10 mouse cellular contexts compared by ENCODE assay signal in genomic region chr11:61028211-61028950, GRCm38 (mm10). TPM values are rescaled to one million over a fixed set of nuclear protein-coding genes. Genes with fewer than 3 reads are reported as not detected.
DNase-seq lines count a peak whose midpoint lies in the region; ATAC-seq and TF ChIP-seq lines count a peak whose summit lies in the region.
"Had no signal": no experiment of that assay in that cellular context is flagged by ENCODE, and none has a peak within 500 bp of the region (broad histone marks: within the 10 kb centered on the region; RNA-seq: fewer than 3 reads in every experiment).

No protein-coding gene starts in this region.

- 0 out of 2 replicates have a peak, but pooled peaks cover 3% of the 10 kb centered on the region for H3K4me1 ChIP-seq in lung, embryonic 16.5 days (replicated peaks; ENCODE audit: control insufficient read depth, insufficient read depth, low read length)
- H3K4me1 ChIP-seq in lung, postnatal 0 days (ENCODE audit: insufficient read depth, low read depth, low read length), result no peaks in the 10 kb centered on the region
- H3K4me1 ChIP-seq in kidney, embryonic 14.5 days (ENCODE audit: control insufficient read depth, insufficient read depth, low read length), result peaks cover 10% of the 10 kb centered on the region; the same call in 1 of the 2 replicates
- H3K4me1 ChIP-seq in olfactory bulb, adult 2 months (ENCODE audit: control insufficient read depth, insufficient read depth, low read length), result peaks cover 40% of the 10 kb centered on the region
- H3K4me1 ChIP-seq in midbrain, embryonic 15.5 days, result peaks cover 25% of the 10 kb centered on the region

- no peak overlapping the region for H3K9ac ChIP-seq in lung, embryonic 16.5 days (ENCODE audit: low read length)
- H3K9ac ChIP-seq in lung, postnatal 0 days (replicated peaks; ENCODE audit: low read depth), result no peak overlapping the region
- no peak overlapping the region; the same call in 1 of the 2 replicates for H3K9ac ChIP-seq in kidney, embryonic 14.5 days (ENCODE audit: low read depth, low read length)
- H3K9ac ChIP-seq in midbrain, embryonic 15.5 days, result no peak overlapping the region
- H3K9ac ChIP-seq: lung, embryonic 14.5 days had no signal

- no peak for TF ChIP-seq EP300 in lung, postnatal 0 days (IDR thresholded peaks at IDR 0.05)

- H3K4me2 ChIP-seq in lung, embryonic 16.5 days (ENCODE audit: low read depth, low read length), result no peak overlapping the region
- no peak overlapping the region for H3K4me2 ChIP-seq in lung, postnatal 0 days (replicated peaks; ENCODE audit: low read depth, low read length)
- no peak overlapping the region for H3K4me2 ChIP-seq in kidney, embryonic 14.5 days (replicated peaks; ENCODE audit: low read depth, low read length)
- H3K4me2 ChIP-seq in midbrain, embryonic 15.5 days, result no peak overlapping the region
- H3K4me2 ChIP-seq: lung, embryonic 14.5 days had no signal

- H3K27me3 ChIP-seq in lung, embryonic 16.5 days (ENCODE audit: control insufficient read depth, insufficient read depth, low read depth, low read length), result peaks cover 22% of the 10 kb centered on the region
- peaks cover 13% of the 10 kb centered on the region; the same call in 1 of the 2 replicates for H3K27me3 ChIP-seq in lung, postnatal 0 days (replicated peaks; ENCODE audit: insufficient read depth, low read length)
- H3K27me3 ChIP-seq in kidney, embryonic 14.5 days (ENCODE audit: control insufficient read depth, insufficient read depth, low read length), result peaks cover 27% of the 10 kb centered on the region
- peaks cover 9% of the 10 kb centered on the region for H3K27me3 ChIP-seq in midbrain, embryonic 15.5 days (replicated peaks)

- H3K27ac ChIP-seq in lung, embryonic 16.5 days (ENCODE audit: low read length), result no peak overlapping the region
- H3K27ac ChIP-seq in lung, postnatal 0 days (ENCODE audit: low read length), result no peak overlapping the region
- H3K27ac ChIP-seq in kidney, embryonic 14.5 days (ENCODE audit: low read depth, low read length), result no peak overlapping the region
- peak overlapping the region; percentile 46 for H3K27ac ChIP-seq in olfactory bulb, adult 2 months (ENCODE audit: insufficient read depth, low read depth, low read length)
- H3K27ac ChIP-seq in midbrain, embryonic 15.5 days, result no peak overlapping the region

- H3K36me3 ChIP-seq in lung, embryonic 16.5 days (ENCODE audit: control insufficient read depth, insufficient read depth, low read length), result no peaks in the 10 kb centered on the region
- H3K36me3 ChIP-seq in lung, postnatal 0 days (ENCODE audit: insufficient read depth, low read length), result no peaks in the 10 kb centered on the region
- no peaks in the 10 kb centered on the region for H3K36me3 ChIP-seq in kidney, embryonic 14.5 days (ENCODE audit: control insufficient read depth, insufficient read depth, low read length)
- no peaks in the 10 kb centered on the region for H3K36me3 ChIP-seq in midbrain, embryonic 15.5 days (replicated peaks)
- H3K36me3 ChIP-seq: G1E had no signal

- H3K9me3 ChIP-seq in lung, embryonic 16.5 days (ENCODE audit: control insufficient read depth, low read length), result no peaks in the 10 kb centered on the region
- H3K9me3 ChIP-seq in lung, postnatal 0 days (ENCODE audit: low read length), result no peaks in the 10 kb centered on the region
- H3K9me3 ChIP-seq in kidney, embryonic 14.5 days (ENCODE audit: control insufficient read depth, low read length), result no peaks in the 10 kb centered on the region
- no peaks in the 10 kb centered on the region for H3K9me3 ChIP-seq in midbrain, embryonic 15.5 days
- H3K9me3 ChIP-seq: G1E had no signal

- WGBS in lung, embryonic 16.5 days, result 52% methylated on average over 11 of the region's 11 CpGs
- WGBS in lung, postnatal 0 days, result 55% methylated on average over 11 of the region's 11 CpGs
- 45% methylated on average over 11 of the region's 11 CpGs for WGBS in kidney, embryonic 14.5 days
- WGBS in olfactory bulb, adult 2 months, result 41% methylated on average over 11 of the region's 11 CpGs
- 71% methylated on average over 11 of the region's 11 CpGs for WGBS in midbrain, embryonic 15.5 days

- H3K4me3 ChIP-seq in lung, embryonic 16.5 days (ENCODE audit: low read length), result no peak overlapping the region
- H3K4me3 ChIP-seq in lung, postnatal 0 days (ENCODE audit: low read depth, low read length), result no peak overlapping the region
- no peak overlapping the region for H3K4me3 ChIP-seq in kidney, embryonic 14.5 days (ENCODE audit: low read length)
- H3K4me3 ChIP-seq in olfactory bulb, adult 2 months (ENCODE audit: insufficient read depth, low read depth, low read length), result no peak overlapping the region
- H3K4me3 ChIP-seq in midbrain, embryonic 15.5 days, result no peak overlapping the region

- TF ChIP-seq POLR2A in olfactory bulb, adult 2 months (IDR thresholded peaks at IDR 0.05; ENCODE audit: insufficient read depth, low read depth, low read length), result no peak

- TF ChIP-seq CTCF in lung, postnatal 0 days (IDR thresholded peaks at IDR 0.05), result no peak
- TF ChIP-seq CTCF in olfactory bulb, adult 2 months (IDR thresholded peaks at IDR 0.05; ENCODE audit: insufficient read depth, low read depth, low read length), result no peak

- no peak for DNase-seq in lung, postnatal 0 days (ENCODE audit: low spot score)
- peak; percentile 63 for DNase-seq in embryo, embryonic 10.5 days (ENCODE audit: low spot score)
- DNase-seq in Muller cell, postnatal 12 days (ENCODE audit: inconsistent ontology term), result no peak
- no peak for DNase-seq in ovary, adult 18-20 months (ENCODE audit: low spot score)
- DNase-seq: lung, embryonic 14.5 days had no signal

- peak; percentile 7; the same call in 1 of the 2 replicates for ATAC-seq in lung, embryonic 16.5 days (ENCODE audit: low read depth)
- ATAC-seq in lung, postnatal 0 days, result no peak; the same call in 1 of the 2 replicates
- ATAC-seq in kidney, embryonic 14.5 days (ENCODE audit: low FRiP score, low TSS enrichment), result peak; percentile 41; the same call in 1 of the 2 replicates
- ATAC-seq in midbrain, embryonic 15.5 days (replicated peaks), result no peak

RNA-seq across cellular contexts. Expression of gene Kcnj12, which starts 6.0 kb away (rescaled TPM):
- polyA plus RNA-seq in lung, embryonic 16.5 days (2015; fragmentation: Nextera tagmentation; extraction: Ambion mirVana), result 0.41 and 0.67 TPM in 2 replicates
- polyA plus RNA-seq in lung, postnatal 0 days (2015; fragmentation: Nextera tagmentation; extraction: Ambion mirVana), result 0.33 and 0.61 TPM in 2 replicates
- polyA plus RNA-seq in kidney, embryonic 14.5 days (2014; fragmentation: Nextera tagmentation; extraction: Ambion mirVana), result 0.32 TPM in 1 of 2 replicates, not detected in the other
- not detected in 2 replicates for polyA plus RNA-seq in olfactory bulb, adult 2 months (2012; ENCODE audit: insufficient read depth, insufficient read length, low replicate concordance, missing spikeins)
- 4.6 and 4.7 TPM in 2 replicates for polyA plus RNA-seq in midbrain, embryonic 15.5 days (2015; fragmentation: Nextera tagmentation; extraction: Ambion mirVana)
- polyA plus RNA-seq: G1E had no signal

Comparison
In these comparisons a context has a peak if more than half of its experiments do, and no peak if none do; other contexts are left out.
1. ATAC-seq: peak in lung, embryonic 16.5 days (single experiment) and kidney, embryonic 14.5 days (single experiment); none in lung, postnatal 0 days (single experiment) and midbrain, embryonic 15.5 days (single experiment).